9 mouse cellular contexts compared by ENCODE assay signal in the genomic region with DNA sequence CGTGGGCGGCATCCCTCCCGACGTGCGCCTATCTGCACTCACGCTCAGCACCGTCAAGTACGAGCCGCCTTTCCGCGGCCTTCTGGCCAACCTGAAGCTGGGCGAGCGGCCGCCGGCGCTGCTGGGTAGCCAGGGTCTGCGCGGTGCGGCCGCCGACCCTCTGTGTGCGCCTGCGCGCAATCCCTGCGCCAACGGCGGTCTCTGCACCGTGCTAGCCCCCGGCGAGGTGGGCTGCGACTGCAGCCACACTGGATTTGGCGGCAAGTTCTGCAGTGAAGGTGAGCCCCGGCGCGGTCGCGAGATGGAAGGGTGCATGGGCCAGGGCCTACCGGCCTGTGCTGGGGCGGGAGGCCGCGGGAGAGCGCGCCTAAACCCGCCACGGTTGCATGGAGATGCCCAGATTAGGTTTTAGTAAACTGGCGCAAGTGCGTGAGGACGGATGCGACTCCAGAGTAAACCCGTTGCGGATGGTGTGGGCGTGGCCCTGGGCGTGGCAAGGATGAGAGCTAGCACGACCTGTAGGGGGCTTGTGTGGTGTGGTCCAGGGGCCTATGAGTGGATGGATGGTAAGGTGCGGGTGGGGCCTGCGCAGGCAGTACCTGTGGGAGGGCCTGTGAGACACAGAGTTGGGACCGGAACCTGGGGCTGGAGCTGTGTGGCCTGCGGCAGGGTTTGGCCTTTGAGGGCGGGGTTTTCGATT. TPM values are rescaled to one million over a fixed set of nuclear protein-coding genes. Genes with fewer than 3 reads are reported as not detected.
A peak's percentile ranks its signal among the peaks of the same experiment; 100 is the strongest.
DNase-seq lines count a peak whose midpoint lies in the region; ATAC-seq and TF ChIP-seq lines count a peak whose summit lies in the region.
"Had no signal": no experiment of that assay in that cellular context is flagged by ENCODE, and none has a peak within 500 bp of the region (broad histone marks: within the 10 kb centered on the region; RNA-seq: fewer than 3 reads in every experiment).

No protein-coding gene starts in this region.

- DNase-seq in kidney, postnatal 0 days (ENCODE audit: low spot score): no peak
- DNase-seq in kidney, adult 11 months: no peak
- DNase-seq in right cerebral cortex, postnatal 25 days: no peak
- DNase-seq in gastrocnemius, postnatal 36 days: no peak
- DNase-seq in urinary bladder, postnatal 4 days (ENCODE audit: low spot score in 2 of 2): no peak

- H3K27ac ChIP-seq in kidney, postnatal 0 days: no peak overlapping the region
- H3K27ac ChIP-seq in embryonic facial prominence, embryonic 13.5 days: no peak overlapping the region
- no peak overlapping the region for H3K27ac ChIP-seq in limb, embryonic 13.5 days
- H3K27ac ChIP-seq in neural tube, embryonic 13.5 days (replicated peaks): no peak overlapping the region

- under 1% methylated on average over 60 of the region's 60 CpGs for WGBS in kidney, postnatal 0 days
- under 1% methylated on average over 60 of the region's 60 CpGs for WGBS in embryonic facial prominence, embryonic 13.5 days
- WGBS in limb, embryonic 13.5 days: under 1% methylated on average over 60 of the region's 60 CpGs
- 1% methylated on average over 60 of the region's 60 CpGs for WGBS in neural tube, embryonic 13.5 days

- H3K9me3 ChIP-seq in kidney, postnatal 0 days (replicated peaks; ENCODE audit: low read length): no peaks in the 10 kb centered on the region
- no peaks in the 10 kb centered on the region for H3K9me3 ChIP-seq in embryonic facial prominence, embryonic 13.5 days
- H3K9me3 ChIP-seq in limb, embryonic 13.5 days: no peaks in the 10 kb centered on the region
- H3K9me3 ChIP-seq in neural tube, embryonic 13.5 days: no peaks in the 10 kb centered on the region

- no peak overlapping the region for H3K9ac ChIP-seq in kidney, postnatal 0 days (ENCODE audit: low read depth, low read length)
- peak overlapping the region; percentile 32; the same call in 1 of the 2 replicates for H3K9ac ChIP-seq in embryonic facial prominence, embryonic 13.5 days
- H3K9ac ChIP-seq in limb, embryonic 13.5 days: no peak overlapping the region
- H3K9ac ChIP-seq in neural tube, embryonic 13.5 days: peak overlapping the region; percentile 63

- H3K4me1 ChIP-seq in kidney, postnatal 0 days (replicated peaks; ENCODE audit: insufficient read depth, low read length): peaks cover 12% of the 10 kb centered on the region
- H3K4me1 ChIP-seq in embryonic facial prominence, embryonic 13.5 days: peaks cover 16% of the 10 kb centered on the region
- H3K4me1 ChIP-seq in limb, embryonic 13.5 days: peaks cover 17% of the 10 kb centered on the region
- peaks cover 71% of the 10 kb centered on the region for H3K4me1 ChIP-seq in neural tube, embryonic 13.5 days (replicated peaks)

- ATAC-seq in kidney, postnatal 0 days (replicated peaks; ENCODE audit: low FRiP score, low read depth): peak; percentile 58; the same call in 1 of the 2 replicates
- 0 out of 2 replicates have a peak, but pooled peaks have one; percentile 39 for ATAC-seq in embryonic facial prominence, embryonic 13.5 days (ENCODE audit: insufficient number of reproducible peaks, insufficient read depth, low FRiP score, low TSS enrichment, low read depth)
- ATAC-seq in limb, embryonic 13.5 days (ENCODE audit: low FRiP score, low read depth): no peak
- ATAC-seq in neural tube, embryonic 13.5 days (ENCODE audit: low read depth): no peak; the same call in 1 of the 2 replicates

- TF ChIP-seq CTCF in kidney, postnatal 0 days (IDR thresholded peaks at IDR 0.05; ENCODE audit: low read depth): peak; percentile 20; the same call in 1 of the 2 replicates

- H3K27me3 ChIP-seq in kidney, postnatal 0 days (ENCODE audit: insufficient read depth, low read length): peaks cover 46% of the 10 kb centered on the region
- H3K27me3 ChIP-seq in embryonic facial prominence, embryonic 13.5 days: peaks cover 79% of the 10 kb centered on the region
- peaks cover 96% of the 10 kb centered on the region for H3K27me3 ChIP-seq in limb, embryonic 13.5 days
- peaks cover 69% of the 10 kb centered on the region for H3K27me3 ChIP-seq in neural tube, embryonic 13.5 days

- peak overlapping the region; percentile 44 for H3K4me2 ChIP-seq in kidney, postnatal 0 days (ENCODE audit: low read length)
- peak overlapping the region; percentile 63 for H3K4me2 ChIP-seq in embryonic facial prominence, embryonic 13.5 days
- H3K4me2 ChIP-seq in limb, embryonic 13.5 days (replicated peaks): peak overlapping the region; percentile 67
- peak overlapping the region; percentile 59 for H3K4me2 ChIP-seq in neural tube, embryonic 13.5 days

- peak overlapping the region; percentile 29 for H3K4me3 ChIP-seq in kidney, postnatal 0 days (replicated peaks; ENCODE audit: low read depth, low read length)
- H3K4me3 ChIP-seq in embryonic facial prominence, embryonic 13.5 days: peak overlapping the region; percentile 40
- peak overlapping the region; percentile 41 for H3K4me3 ChIP-seq in limb, embryonic 13.5 days
- peak overlapping the region; percentile 33 for H3K4me3 ChIP-seq in neural tube, embryonic 13.5 days
- H3K4me3 ChIP-seq: myocyte had no signal

- intact Hi-C loops in gastrocnemius, postnatal 36 days (cut with DNase I): no loop called here

- H3K36me3 ChIP-seq in kidney, postnatal 0 days (ENCODE audit: insufficient read depth, low read length): no peaks in the 10 kb centered on the region
- no peaks in the 10 kb centered on the region for H3K36me3 ChIP-seq in embryonic facial prominence, embryonic 13.5 days
- no peaks in the 10 kb centered on the region for H3K36me3 ChIP-seq in limb, embryonic 13.5 days
- H3K36me3 ChIP-seq in neural tube, embryonic 13.5 days: no peaks in the 10 kb centered on the region

RNA-seq across cellular contexts. Expression of gene Nrxn2, which starts 10.1 kb away (rescaled TPM):
- polyA plus RNA-seq in kidney, postnatal 0 days (2015; fragmentation: Nextera tagmentation; extraction: Ambion mirVana): 5.9 and 6.7 TPM in 2 replicates
- 2.0 and 2.1 TPM in 2 replicates for polyA plus RNA-seq in embryonic facial prominence, embryonic 13.5 days (2015; fragmentation: Nextera tagmentation; extraction: Ambion mirVana)
- polyA plus RNA-seq in limb, embryonic 13.5 days (2015; fragmentation: Nextera tagmentation; extraction: Ambion mirVana): 1.5 and 1.6 TPM in 2 replicates
- 24.0 and 28.9 TPM in 2 replicates for polyA plus RNA-seq in neural tube, embryonic 13.5 days (2015; fragmentation: Nextera tagmentation; extraction: Ambion mirVana)
- 1 to 10 TPM; 1.4 to 1.7 TPM for total RNA-seq in gastrocnemius, postnatal 36 days (2021)

RNA-seq across cellular contexts. Expression of gene Rasgrp2, which starts 29.5 kb away (rescaled TPM):
- 97.5 and 116 TPM in 2 replicates for polyA plus RNA-seq in kidney, postnatal 0 days (2015; fragmentation: Nextera tagmentation; extraction: Ambion mirVana)
- 32.0 and 36.1 TPM in 2 replicates for polyA plus RNA-seq in embryonic facial prominence, embryonic 13.5 days (2015; fragmentation: Nextera tagmentation; extraction: Ambion mirVana)
- 15.2 and 17.7 TPM in 2 replicates for polyA plus RNA-seq in limb, embryonic 13.5 days (2015; fragmentation: Nextera tagmentation; extraction: Ambion mirVana)
- 44.1 and 49.9 TPM in 2 replicates for polyA plus RNA-seq in neural tube, embryonic 13.5 days (2015; fragmentation: Nextera tagmentation; extraction: Ambion mirVana)
- total RNA-seq in gastrocnemius, postnatal 36 days (2021): 10 to 100 TPM; 11.6 to 25.4 TPM

RNA-seq across cellular contexts. Expression of gene Pygm, which starts 44.5 kb away (rescaled TPM):
- polyA plus RNA-seq in kidney, postnatal 0 days (2015; fragmentation: Nextera tagmentation; extraction: Ambion mirVana): 24.5 and 25.8 TPM in 2 replicates
- polyA plus RNA-seq in embryonic facial prominence, embryonic 13.5 days (2015; fragmentation: Nextera tagmentation; extraction: Ambion mirVana): 3.7 and 5.4 TPM in 2 replicates
- 13.2 and 14.4 TPM in 2 replicates for polyA plus RNA-seq in limb, embryonic 13.5 days (2015; fragmentation: Nextera tagmentation; extraction: Ambion mirVana)
- 5.7 and 6.3 TPM in 2 replicates for polyA plus RNA-seq in neural tube, embryonic 13.5 days (2015; fragmentation: Nextera tagmentation; extraction: Ambion mirVana)
- total RNA-seq in gastrocnemius, postnatal 36 days (2021): 1,000 to 10,000 TPM; 7,725 to 8,373 TPM

Comparison
In these comparisons a context has a peak if more than half of its experiments do, and no peak if none do; other contexts are left out.
1. ATAC-seq: peak in kidney, postnatal 0 days (single experiment) and embryonic facial prominence, embryonic 13.5 days (single experiment); none in limb, embryonic 13.5 days (single experiment) and neural tube, embryonic 13.5 days (single experiment).
2. H3K9ac ChIP-seq: peak in embryonic facial prominence, embryonic 13.5 days (single experiment) and neural tube, embryonic 13.5 days (single experiment); none in kidney, postnatal 0 days (single experiment) and limb, embryonic 13.5 days (single experiment).
3. Peak in every context shown above with its lines, with median percentiles within 50 percentile points of each other: H3K4me2 ChIP-seq and H3K4me3 ChIP-seq.